Mouse (Mus musculus) thymus, adult 2 months (tissue): Measurements from ENCODE around the gene Selenbp1.
"Not testable (repeated sequence)": the region's sequence is repeated elsewhere in the genome, so short reads cannot be mapped to it uniquely, and the experiment has no call there.

Experiments
- CTCF ChIP-seq: fragments of 200-500 bp; IDR thresholded peaks from 2 replicates; pipeline ENCODE4 v1.5.1; 2012; ENCODE audit warnings: mild to moderate bottlenecking, control low read depth, low read length, moderate library complexity, borderline replicate concordance; ENCODE audit not compliant: control insufficient read depth, poor library complexity, insufficient read depth; ENCODE audit errors: extremely low read depth
- POLR2A ChIP-seq: fragments of 200-500 bp; IDR thresholded peaks from 2 replicates; pipeline ENCODE4 v1.6.1; 2012; ENCODE audit warnings: mild to moderate bottlenecking, low read length, control low read depth, moderate library complexity; ENCODE audit not compliant: control insufficient read depth, poor library complexity, insufficient read depth; ENCODE audit errors: extremely low read depth

- not testable (repeated sequence) for TF ChIP-seq CTCF, POLR2A
Measured at GRCm38 (mm10) chr3:94928979-94929378, 3.9 kb upstream of the Selenbp1 start.
